Mouse (Mus musculus) liver, postnatal 0 days (tissue): Measurements from ENCODE around the gene Nfat5. TPM values are rescaled to one million over a fixed set of nuclear protein-coding genes. Genes with fewer than 3 reads are reported as not detected.

Experiments used
- ATAC-seq: fragments of 200-750 bp; cut with Nextera tagmentation; 2 replicates; pipeline ENCODE4 v1.8.0; 2017; ENCODE audit warnings: mild to moderate bottlenecking, moderate library complexity
- DNase-seq: peaks from one replicate; pipeline ENCODE4 v3.0.0-alpha.2; 2016
- H3K27ac ChIP-seq: fragments of 300-500 bp; sonication (generic); 2 replicates; pipeline ENCODE4 v1.5.1; 2014; ENCODE audit warnings: antibody characterized with exemption, moderate library complexity, mild to moderate bottlenecking, low read depth
- H3K27me3 ChIP-seq: fragments of 300-500 bp; sonication (generic); 2 replicates; pipeline ENCODE4 v1.6.1; 2014; ENCODE audit warnings: low read length, control low read depth, mixed read lengths; ENCODE audit not compliant: insufficient read depth
- H3K36me3 ChIP-seq: fragments of 300-500 bp; sonication (generic); replicated peaks from 2 replicates; pipeline ENCODE4 v1.6.1; 2014; ENCODE audit warnings: mild to moderate bottlenecking, control low read depth, low read length, moderate library complexity, mixed read lengths; ENCODE audit not compliant: insufficient read depth
- H3K4me1 ChIP-seq: fragments of 300-500 bp; sonication (generic); 2 replicates; pipeline ENCODE4 v1.6.1; 2014; ENCODE audit warnings: antibody characterized with exemption, mild to moderate bottlenecking, control low read depth; ENCODE audit not compliant: insufficient read depth
- H3K4me2 ChIP-seq: fragments of 300-500 bp; sonication (generic); 2 replicates; pipeline ENCODE4 v1.6.1; 2014; ENCODE audit warnings: low read depth, mild to moderate bottlenecking, low read length, moderate library complexity, mixed read lengths
- H3K4me3 ChIP-seq: fragments of 300-500 bp; sonication (generic); 2 replicates; pipeline ENCODE4 v1.5.1; 2014; ENCODE audit warnings: low read depth, low read length
- H3K9ac ChIP-seq: fragments of 300-500 bp; sonication (generic); replicated peaks from 2 replicates; pipeline ENCODE4 v1.6.1; 2014; ENCODE audit warnings: mild to moderate bottlenecking, moderate library complexity
- H3K9me3 ChIP-seq: fragments of 300-500 bp; sonication (generic); 2 replicates; pipeline ENCODE4 v1.6.1; 2016; ENCODE audit warnings: mild to moderate bottlenecking, control low read depth, low read length, mixed read lengths
- CTCF ChIP-seq: sonication (generic); IDR thresholded peaks from 2 replicates; pipeline ENCODE4 v1.5.1; 2016; ENCODE audit warnings: antibody characterized with exemption, low read depth
- EP300 ChIP-seq: IDR thresholded peaks from 2 replicates; pipeline ENCODE4 v1.6.1; 2016; ENCODE audit warnings: antibody characterized with exemption, low read depth, mild to moderate bottlenecking
- WGBS: fragments of 180-500 bp; shearing (Covaris S2); extraction: QIAGEN DNeasy Blood & Tissue Kit; methylation state at CpG from one replicate; pipeline ENCODE4 v1.1.7; 2014; ENCODE audit not compliant: insufficient replicate concordance; 5-methylcytosine and 5-hydroxymethylcytosine counted together
- polyA plus RNA-seq: library from polyadenylated mRNA; unstranded; fragments of >200 nt; fragmentation: Nextera tagmentation; extraction: Ambion mirVana; gene quantifications from 2 replicates; pipeline ENCODE4 v1.2.1, GENCODE M21; 2015

Gene Nfat5
- 1.6 and 1.7 TPM in 2 replicates for polyA plus RNA-seq

DNA sequence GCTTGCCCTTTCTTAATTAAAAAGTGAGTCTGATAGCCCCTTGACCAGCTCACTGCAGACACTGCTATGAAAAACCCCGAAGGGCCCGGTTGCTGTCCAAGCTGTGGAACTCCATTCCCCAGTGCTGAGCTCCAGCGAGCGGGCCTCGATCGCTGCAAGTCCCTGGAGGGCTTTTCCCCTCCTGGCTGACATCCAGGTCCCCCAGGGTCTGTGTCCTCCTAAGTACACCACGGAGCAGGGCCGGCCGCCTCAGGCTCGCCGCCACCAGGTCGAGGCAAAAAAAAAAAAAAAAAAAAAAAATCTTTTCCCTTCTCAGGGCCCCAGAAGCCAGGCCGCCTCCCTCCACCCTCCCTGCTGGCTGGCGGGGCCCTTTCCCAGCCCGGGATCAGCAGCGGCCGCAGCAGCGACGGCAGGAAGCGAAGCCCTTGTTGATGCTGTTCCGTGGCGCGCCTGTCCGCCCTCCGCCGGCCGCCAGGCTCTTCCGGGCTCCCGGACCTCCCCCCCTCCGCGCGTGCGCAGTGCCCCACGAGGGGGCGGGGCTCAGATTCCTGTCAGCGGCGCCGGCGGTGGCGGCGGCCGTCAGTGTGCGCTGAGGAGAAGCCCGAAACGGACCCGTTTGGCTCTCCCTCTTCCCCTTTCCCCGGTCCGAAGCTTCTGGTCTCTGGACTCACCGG is at the start of gene Nfat5:
Nfat5 (plus strand) TSS at position 543 of the 674 bp plus-strand sequence.
- TF ChIP-seq EP300 = no peak
- no peak for TF ChIP-seq CTCF
- Histone ChIP-seq H3K9ac (peak within 1 kb of the TSS; percentile 96), H3K27ac (peak within 1 kb of the TSS; percentile 98), H3K27me3 (no peaks in the 10 kb centered on the region), H3K4me3 (peak within 1 kb of the TSS; percentile 95), H3K4me1 (peaks cover 3% of the 10 kb centered on the region; the same call in 1 of the 2 replicates), H3K36me3 (no peaks in the 10 kb centered on the region; the same call in 1 of the 2 replicates), H3K9me3 (no peaks in the 10 kb centered on the region), H3K4me2 (peak within 1 kb of the TSS; percentile 87)
- WGBS = under 1% methylated on average over 49 of the region's 49 CpGs
- DNase-seq = peak; percentile 99
- ATAC-seq = peak; percentile 92

DNA sequence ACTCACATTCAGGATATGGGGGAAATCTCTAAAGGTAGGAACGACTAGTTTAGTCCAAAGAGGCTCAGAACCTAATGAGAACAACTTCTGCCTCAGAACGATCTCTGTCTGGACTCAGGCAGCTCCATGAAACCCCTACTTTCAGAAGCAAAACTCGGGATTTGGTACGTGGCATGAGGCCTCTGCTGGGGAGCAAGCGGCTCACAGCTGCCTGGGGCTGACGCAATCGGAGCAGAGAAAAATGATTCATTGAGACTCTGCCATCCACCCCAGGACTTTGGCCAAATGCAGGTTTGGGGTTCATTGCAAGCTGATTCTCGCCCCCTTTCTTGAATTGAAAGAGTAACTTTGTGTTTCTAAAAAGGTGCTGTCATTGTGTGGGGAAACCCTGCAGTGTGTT is 49.1 kb upstream of the Nfat5 start:
- Histone ChIP-seq H3K27me3 (no peaks in the 10 kb centered on the region), H3K27ac (no peak overlapping the region), H3K4me2 (no peak overlapping the region), H3K4me1 (no peaks in the 10 kb centered on the region), H3K36me3 (no peaks in the 10 kb centered on the region), H3K9me3 (no peaks in the 10 kb centered on the region), H3K4me3 (no peak overlapping the region), H3K9ac (no peak overlapping the region)
- ATAC-seq (no peak), DNase-seq (no peak)
- TF ChIP-seq EP300 = no peak
- TF ChIP-seq CTCF = no peak
- 75% methylated on average over 8 of the region's 8 CpGs for WGBS

DNA sequence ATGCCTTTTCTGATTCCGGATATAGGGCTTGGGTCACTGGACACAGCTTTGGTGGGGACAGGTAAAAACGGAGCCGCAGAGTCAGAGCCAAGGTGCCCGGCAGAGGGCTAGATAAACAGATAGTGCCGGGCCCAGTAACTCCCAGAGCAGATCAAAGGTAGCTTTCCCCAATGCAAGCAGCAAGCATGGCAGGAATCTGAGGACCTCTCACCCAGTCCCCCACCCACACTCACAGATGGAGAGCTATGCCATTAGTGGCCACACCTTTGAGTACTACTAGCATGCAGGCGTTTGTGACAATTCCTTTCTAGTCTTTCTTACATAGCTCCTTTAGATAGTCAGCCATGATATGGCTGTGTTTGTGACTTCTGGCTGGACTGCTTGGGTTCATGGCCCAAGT is 44.8 kb upstream of the Nfat5 start:
- H3K4me2 ChIP-seq = no peak overlapping the region
- no peak overlapping the region for H3K9ac ChIP-seq
- TF ChIP-seq CTCF = no peak
- TF ChIP-seq EP300 = no peak
- no peaks in the 10 kb centered on the region for H3K4me1 ChIP-seq
- H3K9me3 ChIP-seq = no peaks in the 10 kb centered on the region
- DNase-seq (no peak), ATAC-seq (no peak)
- no peaks in the 10 kb centered on the region for H3K27me3 ChIP-seq
- 70% methylated on average over 6 of the region's 6 CpGs for WGBS
- no peak overlapping the region for H3K4me3 ChIP-seq
- H3K27ac ChIP-seq = no peak overlapping the region
- no peaks in the 10 kb centered on the region for H3K36me3 ChIP-seq

DNA sequence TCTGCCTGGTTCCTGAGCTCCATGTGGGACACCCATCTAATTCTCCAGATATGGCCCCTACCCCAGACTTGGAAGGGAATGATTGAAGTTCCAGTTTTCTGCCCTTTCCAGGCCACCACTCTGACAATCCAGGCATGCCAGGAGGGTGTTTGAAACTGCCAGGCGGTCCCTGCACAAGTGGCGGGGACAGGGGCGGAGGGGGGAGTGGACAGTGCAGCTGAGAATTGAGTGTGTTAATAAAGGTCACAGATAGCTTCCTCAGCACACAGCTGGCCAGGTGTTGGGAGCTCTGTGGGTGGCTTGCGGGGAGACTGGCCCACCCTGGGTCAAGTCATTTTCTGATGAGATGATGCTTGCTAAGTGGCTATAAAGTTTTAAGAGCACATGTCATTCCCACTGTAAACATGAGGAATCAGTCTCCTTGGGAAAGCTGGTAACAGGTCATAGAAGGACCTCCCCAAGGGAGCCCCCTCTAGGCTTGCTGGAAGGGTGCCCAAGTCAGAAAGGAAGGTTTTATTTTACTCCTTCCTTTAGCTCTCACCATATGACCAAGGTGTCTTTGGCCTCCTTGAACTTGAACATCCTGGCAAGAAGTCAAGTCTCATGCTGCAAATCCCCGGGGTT is 41.7 kb upstream of the Nfat5 start:
- Histone ChIP-seq H3K27me3 (no peaks in the 10 kb centered on the region), H3K4me3 (no peak overlapping the region), H3K9ac (no peak overlapping the region), H3K9me3 (no peaks in the 10 kb centered on the region), H3K36me3 (no peaks in the 10 kb centered on the region), H3K27ac (no peak overlapping the region), H3K4me2 (no peak overlapping the region), H3K4me1 (no peaks in the 10 kb centered on the region)
- 83% methylated on average over 5 of the region's 5 CpGs for WGBS
- DNase-seq = no peak
- TF ChIP-seq CTCF (no peak), EP300 (no peak)
- no peak for ATAC-seq

DNA sequence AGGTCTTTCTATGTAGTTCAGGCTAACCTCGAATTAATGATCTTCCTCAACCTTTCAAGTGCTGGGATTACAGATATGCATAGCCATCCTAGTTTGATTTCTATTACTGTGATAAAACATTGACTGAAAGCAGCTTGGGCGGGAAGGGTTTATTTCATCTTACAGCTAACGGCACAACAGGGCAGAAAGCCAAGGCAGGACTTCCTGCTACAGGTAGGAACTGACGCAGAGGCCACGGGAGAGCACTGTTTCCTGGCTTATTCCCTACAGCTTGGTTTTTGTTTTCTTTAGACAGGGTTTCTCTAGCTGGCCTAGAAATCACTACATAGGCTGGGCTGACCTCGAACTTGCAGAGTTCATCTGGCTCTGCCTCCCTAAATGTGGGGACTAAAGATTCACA is 40.1 kb upstream of the Nfat5 start:
- TF ChIP-seq EP300 (no peak), CTCF (no peak)
- Histone ChIP-seq H3K4me2 (no peak overlapping the region), H3K36me3 (no peaks in the 10 kb centered on the region), H3K4me1 (no peaks in the 10 kb centered on the region), H3K4me3 (no peak overlapping the region), H3K27me3 (no peaks in the 10 kb centered on the region), H3K27ac (no peak overlapping the region), H3K9ac (no peak overlapping the region), H3K9me3 (no peaks in the 10 kb centered on the region)
- ATAC-seq = no peak
- 49% methylated on average over 6 of the region's 6 CpGs for WGBS
- DNase-seq = no peak

DNA sequence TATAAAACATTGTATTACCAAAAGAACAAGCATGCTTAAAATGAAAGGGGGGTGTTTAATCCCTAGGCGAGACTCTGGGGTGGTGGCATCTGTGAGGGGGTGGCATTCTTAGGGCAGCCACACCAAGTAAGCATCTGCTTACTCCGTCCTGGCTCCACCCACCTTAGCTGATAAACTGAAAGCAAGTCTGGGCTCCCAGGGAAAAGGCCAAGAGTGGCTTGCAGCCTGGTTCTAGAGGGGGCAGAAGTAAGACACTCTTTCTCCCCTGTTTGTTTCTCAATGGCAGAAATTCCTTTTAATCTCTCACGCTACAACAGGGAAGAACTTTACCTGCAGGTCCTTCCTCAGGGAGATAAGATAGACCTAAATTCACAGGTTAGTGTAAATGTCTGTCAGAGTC is 38.9 kb upstream of the Nfat5 start:
- Histone ChIP-seq H3K9me3 (no peaks in the 10 kb centered on the region), H3K4me3 (no peak overlapping the region), H3K4me2 (no peak overlapping the region), H3K27ac (no peak overlapping the region), H3K9ac (no peak overlapping the region), H3K27me3 (no peaks in the 10 kb centered on the region), H3K4me1 (no peaks in the 10 kb centered on the region), H3K36me3 (no peaks in the 10 kb centered on the region)
- TF ChIP-seq EP300 (no peak), CTCF (no peak)
- no peak for ATAC-seq
- no peak for DNase-seq
- 50% methylated on average over 3 of the region's 3 CpGs for WGBS
